Mouse (Mus musculus): ENCODE measurements around the gene Hunk. TPM values are rescaled to one million over a fixed set of nuclear protein-coding genes. Genes with fewer than 3 reads are reported as not detected.

Gene Hunk
- polyA plus RNA-seq, 1 experiment from 2014 or later, result 6.2 TPM

- H3K4me1 ChIP-seq (replicated peaks), result peaks cover 88% of the 10 kb centered on the region
- no peak overlapping the region for H3K4me3 ChIP-seq
- peak overlapping the region; percentile 24 for H3K4me2 ChIP-seq
- H3K9me3 ChIP-seq, result no peaks in the 10 kb centered on the region
- peak; percentile 37 for ATAC-seq (ENCODE audit: low read depth)
- H3K9ac ChIP-seq, result no peak overlapping the region
- 11% methylated on average over 7 of the region's 7 CpGs for WGBS
- H3K27ac ChIP-seq (replicated peaks), result peak overlapping the region; percentile 83
- no peaks in the 10 kb centered on the region for H3K36me3 ChIP-seq
- no peaks in the 10 kb centered on the region for H3K27me3 ChIP-seq
These were observed 35.3 kb downstream of the Hunk start for GRCm38 (mm10) chr16:90421145-90421544.

DNA sequence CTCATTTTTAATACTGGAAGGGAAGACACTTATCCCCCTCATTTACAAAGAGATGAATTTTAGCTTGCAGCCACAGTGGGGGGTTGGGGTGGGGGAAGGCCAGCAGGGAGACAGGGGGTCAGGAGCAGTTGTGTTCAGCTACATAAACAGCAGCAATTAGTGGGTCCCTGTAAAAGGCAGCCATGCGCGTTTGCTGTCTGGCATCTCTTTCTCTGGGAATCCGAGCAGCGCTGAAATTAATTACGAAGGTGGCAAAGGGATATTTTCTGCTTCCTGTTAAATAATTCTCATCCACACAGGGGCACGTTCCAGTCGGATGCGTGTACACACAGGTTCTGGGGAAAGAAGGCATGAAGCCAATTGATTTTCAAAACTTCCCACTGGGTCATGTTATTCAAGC is 35.7 kb downstream of the Hunk start:
- Histone ChIP-seq H3K4me2 (peak overlapping the region; percentile 24), H3K4me3 (no peak overlapping the region), H3K27ac (replicated peaks) (peak overlapping the region; percentile 83), H3K9me3 (no peaks in the 10 kb centered on the region), H3K27me3 (no peaks in the 10 kb centered on the region), H3K4me1 (replicated peaks) (peaks cover 92% of the 10 kb centered on the region), H3K36me3 (no peaks in the 10 kb centered on the region), H3K9ac (no peak overlapping the region)
- peak; percentile 48; the same call in 1 of the 2 replicates for ATAC-seq (ENCODE audit: low read depth)
- WGBS, result 11% methylated on average over 8 of the region's 8 CpGs

DNA sequence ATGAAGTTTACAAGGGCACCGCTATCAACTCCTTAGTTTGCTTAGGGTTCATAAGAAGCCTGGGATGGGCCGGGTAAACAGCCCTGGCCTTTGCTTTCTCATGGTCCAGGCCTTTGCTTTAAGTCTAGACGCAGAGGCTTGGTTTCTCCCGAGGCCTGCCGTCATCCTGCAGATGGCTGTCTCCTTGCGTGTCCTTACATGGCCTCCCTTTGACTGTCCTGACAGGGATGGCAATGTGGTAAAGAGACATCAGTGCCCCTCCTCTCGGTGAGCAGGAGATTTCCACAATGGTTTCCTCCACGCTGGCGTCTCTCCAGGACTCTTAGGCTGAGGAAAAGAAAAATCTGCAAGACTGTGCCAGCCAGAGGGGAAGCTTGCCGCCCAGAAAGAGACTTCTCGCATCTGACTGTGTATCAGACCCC is 36.3 kb downstream of the Hunk start:
- Histone ChIP-seq H3K4me2 (peak overlapping the region; percentile 24), H3K4me3 (no peak overlapping the region), H3K27me3 (no peaks in the 10 kb centered on the region), H3K36me3 (no peaks in the 10 kb centered on the region), H3K27ac (replicated peaks) (peak overlapping the region; percentile 83), H3K4me1 (replicated peaks) (peaks cover 93% of the 10 kb centered on the region), H3K9ac (peak overlapping the region; percentile 41), H3K9me3 (no peaks in the 10 kb centered on the region)
- no peak; the same call in 1 of the 2 replicates for ATAC-seq (ENCODE audit: low read depth)
- 25% methylated on average over 11 of the region's 11 CpGs for WGBS

DNA sequence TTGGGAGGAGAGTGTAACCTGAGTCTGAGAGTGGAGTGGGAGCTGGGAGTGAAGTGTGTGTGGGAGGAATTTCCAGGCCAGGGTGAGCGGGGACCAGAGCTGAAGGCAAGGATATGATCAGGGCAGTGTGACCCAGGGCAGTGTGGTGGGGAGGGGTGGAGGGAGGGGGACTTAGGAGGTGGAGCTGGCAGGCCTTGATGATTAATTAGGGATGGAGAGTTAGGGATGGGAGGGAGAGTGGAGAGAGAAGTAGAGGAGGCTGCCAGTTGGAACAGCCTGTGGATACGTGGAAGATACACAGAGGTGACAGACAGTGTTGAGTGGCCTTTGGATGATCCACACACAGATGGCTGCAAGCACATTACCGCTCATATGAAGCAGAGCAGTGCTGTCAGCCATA is 38.1 kb downstream of the Hunk start:
- no peaks in the 10 kb centered on the region for H3K27me3 ChIP-seq
- H3K9me3 ChIP-seq, result no peaks in the 10 kb centered on the region
- 41% methylated on average over 3 of the region's 3 CpGs for WGBS
- H3K4me2 ChIP-seq, result no peak overlapping the region
- no peak overlapping the region; the same call in 1 of the 2 replicates for H3K27ac ChIP-seq (replicated peaks)
- H3K36me3 ChIP-seq, result no peaks in the 10 kb centered on the region
- H3K9ac ChIP-seq, result no peak overlapping the region
- H3K4me3 ChIP-seq, result no peak overlapping the region
- H3K4me1 ChIP-seq (replicated peaks), result peaks cover 77% of the 10 kb centered on the region
- ATAC-seq (ENCODE audit: low read depth), result no peak

DNA sequence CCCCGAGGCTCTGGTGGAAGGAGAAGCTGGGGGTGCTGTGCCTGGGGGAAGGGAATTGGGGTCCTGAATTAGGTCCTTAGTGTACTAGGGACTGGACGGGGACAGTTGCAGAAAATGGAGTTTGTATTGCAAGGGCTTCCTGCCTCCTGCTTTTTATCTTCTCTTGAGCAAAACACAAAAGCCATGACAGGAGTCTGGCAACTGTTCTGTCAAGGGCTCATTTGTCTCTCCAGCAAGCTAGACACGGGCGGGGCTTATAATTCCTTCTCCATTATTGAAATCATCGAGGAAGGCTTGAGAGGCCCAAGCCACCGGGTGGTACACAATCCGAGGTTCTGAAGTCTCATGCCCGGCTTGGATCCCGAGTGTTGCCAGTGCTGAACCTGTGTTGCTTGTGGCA is 38.6 kb downstream of the Hunk start:
- H3K36me3 ChIP-seq, result no peaks in the 10 kb centered on the region
- H3K27me3 ChIP-seq, result no peaks in the 10 kb centered on the region
- H3K9ac ChIP-seq, result no peak overlapping the region
- WGBS, result 41% methylated on average over 9 of the region's 9 CpGs
- H3K4me1 ChIP-seq (replicated peaks), result peaks cover 72% of the 10 kb centered on the region
- ATAC-seq (ENCODE audit: low read depth), result no peak
- no peak overlapping the region for H3K4me3 ChIP-seq
- no peak overlapping the region for H3K4me2 ChIP-seq
- no peaks in the 10 kb centered on the region for H3K9me3 ChIP-seq
- no peak overlapping the region; the same call in 1 of the 2 replicates for H3K27ac ChIP-seq (replicated peaks)

- no peak for ATAC-seq (ENCODE audit: low read depth)
- 92% methylated on average over 5 of the region's 5 CpGs for WGBS
- Histone ChIP-seq H3K4me2 (no peak overlapping the region), H3K4me1 (replicated peaks) (peaks cover 54% of the 10 kb centered on the region), H3K9ac (no peak overlapping the region), H3K4me3 (no peak overlapping the region), H3K27ac (replicated peaks) (no peak overlapping the region), H3K36me3 (no peaks in the 10 kb centered on the region), H3K27me3 (no peaks in the 10 kb centered on the region), H3K9me3 (no peaks in the 10 kb centered on the region)
These were observed 40.4 kb downstream of the Hunk start for GRCm38 (mm10) chr16:90426234-90426633.

DNA sequence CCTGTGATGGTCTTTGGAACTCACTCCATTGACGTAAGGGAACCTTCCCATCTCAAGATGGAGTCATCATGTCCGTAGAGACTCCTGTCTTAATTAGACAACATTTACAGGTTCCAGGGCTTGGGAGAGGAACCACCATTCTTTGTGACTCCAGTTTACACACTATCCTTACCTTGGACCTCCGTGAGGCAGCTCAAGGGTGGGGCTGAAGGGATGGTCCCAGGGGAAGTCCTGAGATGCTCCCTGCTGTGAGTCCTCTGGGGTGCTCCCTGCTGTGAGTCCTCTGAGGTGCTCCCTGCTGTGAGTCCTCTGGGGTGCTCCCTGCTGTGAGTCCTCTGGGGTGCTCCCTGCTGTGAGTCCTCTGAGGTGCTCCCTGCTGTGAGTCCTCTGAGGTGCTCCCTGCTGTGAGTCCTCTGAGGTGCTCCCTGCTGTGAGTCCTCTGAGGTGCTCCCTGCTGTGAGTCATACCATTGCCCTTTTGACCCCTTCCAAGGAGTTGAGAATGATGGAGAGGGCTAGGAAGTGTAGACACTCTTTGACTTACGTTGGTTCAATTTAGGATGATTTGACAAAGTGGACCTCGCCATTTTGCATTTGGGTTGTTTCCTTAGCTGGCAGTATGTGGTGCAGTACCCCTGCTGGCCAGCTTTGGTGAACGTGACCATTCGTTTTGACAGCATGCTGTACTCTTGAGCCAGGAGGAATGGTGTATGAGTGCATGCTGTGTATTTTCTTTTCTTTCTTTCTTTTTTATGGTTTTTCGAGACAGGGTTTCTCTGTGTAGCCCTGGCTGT is 42.2 kb downstream of the Hunk start:
- no peak overlapping the region for H3K4me2 ChIP-seq
- ATAC-seq (ENCODE audit: low read depth), result no peak
- no peaks in the 10 kb centered on the region for H3K27me3 ChIP-seq
- H3K27ac ChIP-seq (replicated peaks), result no peak overlapping the region
- WGBS, result 90% methylated on average over 8 of the region's 8 CpGs
- H3K4me1 ChIP-seq (replicated peaks), result peaks cover 36% of the 10 kb centered on the region
- H3K9ac ChIP-seq, result no peak overlapping the region
- H3K4me3 ChIP-seq, result no peak overlapping the region
- peaks cover 9% of the 10 kb centered on the region for H3K36me3 ChIP-seq
- H3K9me3 ChIP-seq, result peaks cover 7% of the 10 kb centered on the region

GRCm38 (mm10) chr16:90433551-90433950 is 47.7 kb downstream of the Hunk start:
- no peak overlapping the region for H3K4me2 ChIP-seq
- 96% methylated on average over 12 of the region's 12 CpGs for WGBS
- no peak for ATAC-seq (ENCODE audit: low read depth)

GRCm38 (mm10) chr16:90435231-90435630 is 49.4 kb downstream of the Hunk start:
- peaks cover 12% of the 10 kb centered on the region for H3K4me1 ChIP-seq (replicated peaks)
- no peak overlapping the region for H3K4me3 ChIP-seq
- no peak overlapping the region for H3K4me2 ChIP-seq
- no peak overlapping the region for H3K9ac ChIP-seq
- no peak overlapping the region for H3K27ac ChIP-seq (replicated peaks)
- ATAC-seq (ENCODE audit: low read depth), result no peak
- peaks cover 36% of the 10 kb centered on the region for H3K36me3 ChIP-seq
- WGBS, result 71% methylated on average over 4 of the region's 4 CpGs
- peaks cover 16% of the 10 kb centered on the region for H3K9me3 ChIP-seq
- H3K27me3 ChIP-seq, result no peaks in the 10 kb centered on the region

More at GRCm38 (mm10) chr16:90433551-90433950, 47.7 kb downstream of the Hunk start:
- Histone ChIP-seq H3K9me3 (peaks cover 16% of the 10 kb centered on the region), H3K27me3 (no peaks in the 10 kb centered on the region), H3K27ac (replicated peaks) (no peak overlapping the region), H3K4me1 (replicated peaks) (peaks cover 12% of the 10 kb centered on the region), H3K36me3 (peaks cover 21% of the 10 kb centered on the region), H3K9ac (no peak overlapping the region), H3K4me3 (no peak overlapping the region)

- Histone ChIP-seq H3K4me3 (no peak overlapping the region), H3K9me3 (peaks cover 16% of the 10 kb centered on the region), H3K27ac (replicated peaks) (no peak overlapping the region), H3K4me1 (replicated peaks) (peaks cover 12% of the 10 kb centered on the region), H3K36me3 (peaks cover 34% of the 10 kb centered on the region), H3K27me3 (no peaks in the 10 kb centered on the region), H3K9ac (no peak overlapping the region), H3K4me2 (no peak overlapping the region)
- no peak for ATAC-seq (ENCODE audit: low read depth)
- WGBS, result 36% methylated on average over 5 of the region's 5 CpGs
These were observed 51.5 kb downstream of the Hunk start for GRCm38 (mm10) chr16:90437276-90437675.

DNA sequence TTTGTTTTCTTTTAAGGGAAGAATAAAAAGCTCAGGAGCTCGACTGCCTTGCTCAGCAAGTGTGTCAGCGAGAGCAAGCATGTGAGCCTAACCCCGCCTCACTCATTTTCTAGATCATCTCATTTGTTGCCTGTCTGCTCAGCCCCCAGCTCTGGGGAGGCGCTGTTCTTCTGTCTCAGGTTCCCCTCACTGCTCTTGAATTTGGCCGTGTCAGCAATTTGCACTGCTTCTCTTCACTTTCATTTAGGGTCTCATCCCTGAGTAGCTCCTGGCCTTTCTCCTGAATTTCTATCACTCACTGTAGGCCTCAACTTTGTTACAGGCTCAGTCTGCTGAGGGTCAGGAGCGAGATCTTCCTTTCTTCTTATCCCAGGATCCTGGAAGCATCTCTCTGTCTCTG is 53.7 kb downstream of the Hunk start:
- Histone ChIP-seq H3K9ac (no peak overlapping the region), H3K27ac (replicated peaks) (no peak overlapping the region), H3K36me3 (peaks cover 14% of the 10 kb centered on the region; the same call in 1 of the 2 replicates), H3K27me3 (no peaks in the 10 kb centered on the region), H3K9me3 (no peaks in the 10 kb centered on the region), H3K4me1 (replicated peaks) (peaks cover 28% of the 10 kb centered on the region), H3K4me3 (no peak overlapping the region), H3K4me2 (no peak overlapping the region)
- no peak for ATAC-seq (ENCODE audit: low read depth)
- 89% methylated on average over 6 of the region's 6 CpGs for WGBS

DNA sequence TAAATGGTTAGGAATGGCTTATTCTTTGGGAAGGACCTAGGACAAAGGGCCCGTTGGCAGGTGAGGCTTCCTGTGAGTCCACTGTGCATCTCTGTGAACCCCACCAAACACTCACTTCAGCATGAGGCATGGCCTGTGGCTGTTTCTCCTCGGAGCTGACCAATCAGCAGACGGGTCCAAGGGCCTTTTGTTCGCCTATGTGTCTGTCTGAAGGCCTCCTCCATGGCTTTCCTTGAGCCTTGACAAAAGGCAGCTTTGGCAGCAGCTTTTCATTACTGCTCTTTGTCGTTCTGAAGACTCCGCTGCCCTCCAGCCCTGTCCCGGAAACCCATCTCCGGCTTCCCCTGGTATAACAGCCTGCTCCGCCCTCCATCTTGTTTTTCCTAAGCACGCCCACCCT is 54.8 kb downstream of the Hunk start:
- no peak overlapping the region for H3K4me2 ChIP-seq
- no peak overlapping the region for H3K27ac ChIP-seq (replicated peaks)
- H3K4me1 ChIP-seq (replicated peaks), result peaks cover 26% of the 10 kb centered on the region
- H3K4me3 ChIP-seq, result no peak overlapping the region
- WGBS, result 59% methylated on average over 10 of the region's 10 CpGs
- H3K9me3 ChIP-seq, result no peaks in the 10 kb centered on the region
- H3K36me3 ChIP-seq, result peaks cover 14% of the 10 kb centered on the region; the same call in 1 of the 2 replicates
- H3K27me3 ChIP-seq, result no peaks in the 10 kb centered on the region
- no peak overlapping the region for H3K9ac ChIP-seq
- ATAC-seq (ENCODE audit: low read depth), result no peak

- no peak for ATAC-seq (ENCODE audit: low read depth)
- H3K27ac ChIP-seq (replicated peaks), result no peak overlapping the region
- H3K4me1 ChIP-seq (replicated peaks), result peaks cover 16% of the 10 kb centered on the region
- H3K9me3 ChIP-seq, result no peaks in the 10 kb centered on the region
- H3K4me2 ChIP-seq, result no peak overlapping the region
- H3K36me3 ChIP-seq, result peaks cover 14% of the 10 kb centered on the region; the same call in 1 of the 2 replicates
- H3K9ac ChIP-seq, result no peak overlapping the region
- 55% methylated on average over 6 of the region's 6 CpGs for WGBS
- no peaks in the 10 kb centered on the region for H3K27me3 ChIP-seq
- H3K4me3 ChIP-seq, result no peak overlapping the region
These were observed 57.2 kb downstream of the Hunk start for GRCm38 (mm10) chr16:90442991-90443390.
